Mouse (Mus musculus) lung, postnatal 0 days (tissue): Measurements from ENCODE around the gene Lmod3.

ENCODE experiments used
- CTCF ChIP-seq: IDR thresholded peaks from 2 replicates; pipeline ENCODE4 v1.5.1; 2016; ENCODE audit warnings: antibody characterized with exemption, mild to moderate bottlenecking
- EP300 ChIP-seq: IDR thresholded peaks from 2 replicates; pipeline ENCODE4 v1.6.1; 2016; ENCODE audit warnings: antibody characterized with exemption, mild to moderate bottlenecking, control low read depth

GRCm38 (mm10) chr6:97210962-97211601 is 41.5 kb downstream of the Lmod3 start:
- TF ChIP-seq CTCF (no peak), EP300 (no peak)
